Mouse (Mus musculus) stomach, embryonic 16.5 days (tissue): ENCODE data around the gene H2-DMb1. TPM values are rescaled to one million over a fixed set of nuclear protein-coding genes. Genes with fewer than 3 reads are reported as not detected.
"Not testable (repeated sequence)": the region's sequence is repeated elsewhere in the genome, so short reads cannot be mapped to it uniquely, and the experiment has no call there.

Experiments used
- ATAC-seq: fragments of 200-750 bp; cut with Nextera tagmentation; 2 replicates; pipeline ENCODE4 v1.8.0; 2017; ENCODE audit warnings: moderate number of reproducible peaks, moderate TSS enrichment; ENCODE audit not compliant: insufficient read depth, low FRiP score
- H3K27ac ChIP-seq: fragments of 300-500 bp; sonication (generic); 2 replicates; pipeline ENCODE4 v1.5.1; 2014; ENCODE audit warnings: low read length
- H3K27me3 ChIP-seq: fragments of 300-500 bp; sonication (generic); 2 replicates; pipeline ENCODE4 v1.6.1; 2014; ENCODE audit warnings: low read length, control low read depth, mixed read lengths; ENCODE audit not compliant: control insufficient read depth, insufficient read depth
- H3K36me3 ChIP-seq: fragments of 300-500 bp; sonication (generic); 2 replicates; pipeline ENCODE4 v1.6.1; 2014; ENCODE audit warnings: low read length; ENCODE audit not compliant: control insufficient read depth, insufficient read depth
- H3K4me1 ChIP-seq: fragments of 300-500 bp; sonication (generic); 2 replicates; pipeline ENCODE4 v1.6.1; 2014; ENCODE audit warnings: low read length, control low read depth, mixed read lengths; ENCODE audit not compliant: control insufficient read depth, insufficient read depth
- H3K4me2 ChIP-seq: fragments of 300-500 bp; sonication (generic); 2 replicates; pipeline ENCODE4 v1.6.1; 2014; ENCODE audit warnings: low read depth, low read length, mixed read lengths
- H3K4me3 ChIP-seq: fragments of 300-500 bp; sonication (generic); replicated peaks from 2 replicates; pipeline ENCODE4 v1.5.1; 2014; ENCODE audit warnings: mild to moderate bottlenecking, low read length
- H3K9ac ChIP-seq: fragments of 300-500 bp; sonication (generic); 2 replicates; pipeline ENCODE4 v1.6.1; 2014; ENCODE audit warnings: low read length
- H3K9me3 ChIP-seq: fragments of 300-500 bp; sonication (generic); replicated peaks from 2 replicates; pipeline ENCODE4 v1.6.1; 2016; ENCODE audit warnings: low read length, control low read depth; ENCODE audit not compliant: control insufficient read depth
- WGBS: fragments of 180-500 bp; shearing (Covaris S2); extraction: QIAGEN DNeasy Blood & Tissue Kit; methylation state at CpG from one replicate; pipeline ENCODE4 v1.1.7; 2014; 5-methylcytosine and 5-hydroxymethylcytosine counted together
- polyA plus RNA-seq: library from polyadenylated mRNA; unstranded; fragments of >200 nt; fragmentation: Nextera tagmentation; extraction: Ambion mirVana; gene quantifications from 2 replicates; pipeline ENCODE4 v1.2.1, GENCODE M21; 2015

H2-DMb1 gene
- polyA plus RNA-seq, 1 experiment from 2014 or later = 2.0 TPM

GRCm38 (mm10) chr17:34139416-34139815 is 13.5 kb upstream of the H2-DMb1 start:
- Histone ChIP-seq H3K36me3 (no peaks in the 10 kb centered on the region), H3K27me3 (peaks cover 12% of the 10 kb centered on the region; the same call in 1 of the 2 replicates), H3K4me1 (peaks cover 4% of the 10 kb centered on the region; the same call in 1 of the 2 replicates), H3K4me3 (peak overlapping the region; percentile 43), H3K9ac (peak overlapping the region; percentile 58), H3K9me3 (no peaks in the 10 kb centered on the region), H3K4me2 (peak overlapping the region; percentile 80), H3K27ac (no peak overlapping the region)
- ATAC-seq = no peak
- WGBS = 2% methylated on average over 16 of the region's 16 CpGs

- no peak overlapping the region for H3K27ac ChIP-seq
- H3K27me3 ChIP-seq = peaks cover 12% of the 10 kb centered on the region; the same call in 1 of the 2 replicates
- H3K4me2 ChIP-seq = no peak overlapping the region
- H3K36me3 ChIP-seq = no peaks in the 10 kb centered on the region
- H3K4me1 ChIP-seq = peaks cover 4% of the 10 kb centered on the region; the same call in 1 of the 2 replicates
- 7% methylated on average over 5 of the region's 5 CpGs for WGBS
- H3K4me3 ChIP-seq = no peak overlapping the region
- no peaks in the 10 kb centered on the region for H3K9me3 ChIP-seq
- no peak for ATAC-seq
- H3K9ac ChIP-seq = no peak overlapping the region
Observed at GRCm38 (mm10) chr17:34140240-34140639, 12.6 kb upstream of the H2-DMb1 start.

- Histone ChIP-seq H3K9ac (no peak overlapping the region), H3K27me3 (peaks cover 12% of the 10 kb centered on the region; the same call in 1 of the 2 replicates), H3K27ac (no peak overlapping the region), H3K4me1 (peaks cover 4% of the 10 kb centered on the region; the same call in 1 of the 2 replicates), H3K4me2 (no peak overlapping the region), H3K9me3 (no peaks in the 10 kb centered on the region), H3K4me3 (no peak overlapping the region), H3K36me3 (no peaks in the 10 kb centered on the region)
- WGBS = 47% methylated on average over 4 of the region's 4 CpGs
- ATAC-seq = no peak
Observed at GRCm38 (mm10) chr17:34141448-34141847, 11.4 kb upstream of the H2-DMb1 start.

- Histone ChIP-seq H3K9ac (no peak overlapping the region), H3K4me3 (no peak overlapping the region), H3K36me3 (no peaks in the 10 kb centered on the region), H3K27ac (no peak overlapping the region), H3K4me2 (no peak overlapping the region), H3K9me3 (no peaks in the 10 kb centered on the region), H3K4me1 (peaks cover 4% of the 10 kb centered on the region; the same call in 1 of the 2 replicates), H3K27me3 (peaks cover 9% of the 10 kb centered on the region; the same call in 1 of the 2 replicates)
- WGBS = 68% methylated on average over 7 of the region's 7 CpGs
- no peak for ATAC-seq
Observed at GRCm38 (mm10) chr17:34142456-34143010, 10.3 kb upstream of the H2-DMb1 start.

GRCm38 (mm10) chr17:34143033-34143432 is 9.8 kb upstream of the H2-DMb1 start, which contains the start of gene H2-DMb2:
Gene H2-DMb2 (plus strand): TSS chr17:34143307.
- WGBS = 29% methylated on average over 7 of the region's 7 CpGs
- H3K4me1 ChIP-seq = peaks cover 4% of the 10 kb centered on the region; the same call in 1 of the 2 replicates
- peak; percentile 54; the same call in 1 of the 2 replicates for ATAC-seq
- peaks cover 9% of the 10 kb centered on the region; the same call in 1 of the 2 replicates for H3K27me3 ChIP-seq
- H3K36me3 ChIP-seq = no peaks in the 10 kb centered on the region
- no peak within 1 kb of the TSS for H3K9ac ChIP-seq
- no peaks in the 10 kb centered on the region for H3K9me3 ChIP-seq
- H3K4me3 ChIP-seq = no peak within 1 kb of the TSS
- no peak within 1 kb of the TSS for H3K27ac ChIP-seq
- no peak within 1 kb of the TSS for H3K4me2 ChIP-seq

- Histone ChIP-seq H3K4me3 (no peak overlapping the region), H3K4me2 (no peak overlapping the region), H3K27me3 (peaks cover 7% of the 10 kb centered on the region; the same call in 1 of the 2 replicates), H3K9me3 (no peaks in the 10 kb centered on the region), H3K4me1 (peaks cover 4% of the 10 kb centered on the region; the same call in 1 of the 2 replicates), H3K27ac (no peak overlapping the region), H3K36me3 (no peaks in the 10 kb centered on the region), H3K9ac (no peak overlapping the region)
- ATAC-seq = no peak
- 64% methylated on average over 5 of the region's 5 CpGs for WGBS
Observed at GRCm38 (mm10) chr17:34143461-34143860, 9.4 kb upstream of the H2-DMb1 start.

GRCm38 (mm10) chr17:34144221-34144620 is 8.7 kb upstream of the H2-DMb1 start:
- H3K36me3 ChIP-seq, H3K4me2 ChIP-seq, H3K4me1 ChIP-seq, H3K9ac ChIP-seq, H3K27me3 ChIP-seq, H3K9me3 ChIP-seq, H3K4me3 ChIP-seq, ATAC-seq, H3K27ac ChIP-seq: not testable (repeated sequence)
- WGBS = 94% methylated on average over 4 of the region's 4 CpGs

GRCm38 (mm10) chr17:34144960-34145371 is 7.9 kb upstream of the H2-DMb1 start:
- Histone ChIP-seq H3K27ac (no peak overlapping the region), H3K4me3 (no peak overlapping the region), H3K4me2 (no peak overlapping the region), H3K36me3 (no peaks in the 10 kb centered on the region), H3K4me1 (no peaks in the 10 kb centered on the region), H3K9me3 (no peaks in the 10 kb centered on the region), H3K9ac (no peak overlapping the region), H3K27me3 (peaks cover 7% of the 10 kb centered on the region; the same call in 1 of the 2 replicates)
- WGBS = 69% methylated on average over 3 of the region's 3 CpGs
- ATAC-seq = no peak

- H3K36me3 ChIP-seq = no peaks in the 10 kb centered on the region
- no peak overlapping the region for H3K4me2 ChIP-seq
- no peak for ATAC-seq
- H3K4me3 ChIP-seq = no peak overlapping the region
- no peak overlapping the region for H3K27ac ChIP-seq
- no peaks in the 10 kb centered on the region for H3K9me3 ChIP-seq
- H3K4me1 ChIP-seq = no peaks in the 10 kb centered on the region
- H3K27me3 ChIP-seq = no peaks in the 10 kb centered on the region
- H3K9ac ChIP-seq = no peak overlapping the region
- 47% methylated on average over 5 of the region's 5 CpGs for WGBS
Observed at GRCm38 (mm10) chr17:34155534-34155933, 2.7 kb downstream of the H2-DMb1 start.
